Comparison of ENCODE assay signal across 27 mouse cellular contexts in the genomic region with DNA sequence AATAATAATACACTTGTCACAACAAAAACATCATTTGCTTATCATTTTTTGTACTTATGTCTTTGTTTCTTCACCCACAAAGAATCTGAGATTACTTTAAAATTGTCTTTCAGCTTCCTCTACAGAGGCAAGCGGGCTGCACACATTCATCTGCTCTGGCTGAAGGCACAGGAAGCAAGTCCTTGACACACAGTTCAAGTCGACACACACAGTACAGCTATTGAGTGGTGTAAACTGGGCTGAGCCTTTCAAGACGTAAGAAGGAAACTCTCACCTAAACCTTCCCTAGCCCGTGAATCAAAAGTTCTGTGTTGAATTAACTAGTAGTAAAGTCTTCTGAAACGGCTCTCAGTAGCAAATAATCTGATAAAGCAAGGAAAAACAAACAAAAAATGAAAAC.
A peak's percentile ranks its signal among the peaks of the same experiment; 100 is the strongest.
DNase-seq lines count a peak whose midpoint lies in the region; ATAC-seq and TF ChIP-seq lines count a peak whose summit lies in the region.
"Had no signal": no experiment of that assay in that cellular context is flagged by ENCODE, and none has a peak within 500 bp of the region (broad histone marks: within the 10 kb centered on the region; RNA-seq: fewer than 3 reads in every experiment).

No protein-coding gene starts in this region.

- peak; percentile 20 for DNase-seq in limb, embryonic 11.5 days (ENCODE audit: low spot score)
- DNase-seq in limb, embryonic 10.5 days (ENCODE audit: low spot score), result no peak
- no peak for DNase-seq in lung, postnatal 14 days
- no peak for DNase-seq in testis, postnatal 14 days (ENCODE audit: low spot score)
- DNase-seq: adrenal gland, postnatal 10 days; adrenal gland, postnatal 36 days; B cell, adult 2 months; cerebellum, adult 18-20 months; cerebellum, adult 9-10 months; cerebellum, postnatal 14 days; gastrocnemius, postnatal 25 days; heart, postnatal 10 days; heart, postnatal 36 days had no signal

- H3K27me3 ChIP-seq in limb, embryonic 11.5 days (ENCODE audit: control insufficient read depth, insufficient read depth, low read length), result no peaks in the 10 kb centered on the region
- H3K27me3 ChIP-seq in limb, embryonic 10.5 days (ENCODE audit: low read depth, poor library complexity, severe bottlenecking), result no peaks in the 10 kb centered on the region
- H3K27me3 ChIP-seq in lung, embryonic 16.5 days (ENCODE audit: control insufficient read depth, insufficient read depth, low read depth, low read length), result no peaks in the 10 kb centered on the region
- H3K27me3 ChIP-seq in testis, adult 2 months (ENCODE audit: control insufficient read depth, insufficient read depth, low read length), result no peaks in the 10 kb centered on the region
- H3K27me3 ChIP-seq: CH12.LX; embryonic facial prominence, embryonic 13.5 days; forebrain, embryonic 15.5 days; heart, embryonic 12.5 days; heart, embryonic 15.5 days had no signal

- H3K4me3 ChIP-seq in limb, embryonic 11.5 days (ENCODE audit: low read depth, low read length), result no peak overlapping the region
- no peak overlapping the region for H3K4me3 ChIP-seq in limb, embryonic 10.5 days
- peak overlapping the region; percentile 21; the same call in 1 of the 2 replicates for H3K4me3 ChIP-seq in lung, embryonic 16.5 days (ENCODE audit: low read length)
- H3K4me3 ChIP-seq in testis, adult 2 months (ENCODE audit: control insufficient read depth, low read depth, low read length), result no peak overlapping the region
- H3K4me3 ChIP-seq: embryonic facial prominence, embryonic 10.5 days; embryonic facial prominence, embryonic 13.5 days; erythroblast, embryonic 14.5 days; forebrain, embryonic 12.5 days; forebrain, embryonic 15.5 days; heart, embryonic 12.5 days; heart, embryonic 15.5 days had no signal

- no peaks in the 10 kb centered on the region for H3K9me3 ChIP-seq in limb, embryonic 11.5 days (ENCODE audit: control insufficient read depth, low read length)
- H3K9me3 ChIP-seq in limb, embryonic 10.5 days (replicated peaks), result no peaks in the 10 kb centered on the region
- no peaks in the 10 kb centered on the region for H3K9me3 ChIP-seq in lung, embryonic 16.5 days (ENCODE audit: control insufficient read depth, low read length)
- H3K9me3 ChIP-seq: embryonic facial prominence, embryonic 10.5 days; embryonic facial prominence, embryonic 13.5 days; forebrain, embryonic 12.5 days; forebrain, embryonic 15.5 days; heart, embryonic 12.5 days; heart, embryonic 15.5 days had no signal

- no peak for TF ChIP-seq CTCF in testis, adult 2 months (IDR thresholded peaks at IDR 0.05; ENCODE audit: control insufficient read depth, insufficient read depth, insufficient replicate concordance, low read depth, low read length)

- H3K4me2 ChIP-seq in limb, embryonic 11.5 days (ENCODE audit: low read depth, severe bottlenecking), result no peak overlapping the region
- H3K4me2 ChIP-seq in lung, embryonic 16.5 days (ENCODE audit: low read depth, low read length), result peak overlapping the region; percentile 30
- H3K4me2 ChIP-seq: embryonic facial prominence, embryonic 13.5 days; forebrain, embryonic 12.5 days; forebrain, embryonic 15.5 days; heart, embryonic 12.5 days; heart, embryonic 15.5 days; hindbrain, embryonic 14.5 days had no signal

- WGBS in limb, embryonic 11.5 days, result 36% methylated on average over 5 of the region's 5 CpGs
- WGBS in limb, embryonic 10.5 days, result 49% methylated on average over 5 of the region's 5 CpGs
- 22% methylated on average over 5 of the region's 5 CpGs for WGBS in lung, embryonic 16.5 days

- peaks cover 2% of the 10 kb centered on the region; the same call in 1 of the 2 replicates for H3K4me1 ChIP-seq in limb, embryonic 11.5 days (ENCODE audit: control insufficient read depth, insufficient read depth, low read length)
- H3K4me1 ChIP-seq in limb, embryonic 10.5 days, result peaks cover 44% of the 10 kb centered on the region
- 0 out of 2 replicates have a peak, but pooled peaks cover 2% of the 10 kb centered on the region for H3K4me1 ChIP-seq in lung, embryonic 16.5 days (replicated peaks; ENCODE audit: control insufficient read depth, insufficient read depth, low read length)
- no peaks in the 10 kb centered on the region for H3K4me1 ChIP-seq in testis, adult 2 months (ENCODE audit: control insufficient read depth, insufficient read depth, low read length)
- H3K4me1 ChIP-seq: heart, embryonic 15.5 days had no signal

- H3K36me3 ChIP-seq in limb, embryonic 11.5 days (ENCODE audit: control insufficient read depth, insufficient read depth, low read length), result no peaks in the 10 kb centered on the region
- no peaks in the 10 kb centered on the region for H3K36me3 ChIP-seq in limb, embryonic 10.5 days
- no peaks in the 10 kb centered on the region for H3K36me3 ChIP-seq in lung, embryonic 16.5 days (ENCODE audit: control insufficient read depth, insufficient read depth, low read length)
- H3K36me3 ChIP-seq in testis, adult 2 months (ENCODE audit: control insufficient read depth, insufficient read depth, low read length), result no peaks in the 10 kb centered on the region
- H3K36me3 ChIP-seq: embryonic facial prominence, embryonic 10.5 days; embryonic facial prominence, embryonic 13.5 days; forebrain, embryonic 12.5 days; forebrain, embryonic 15.5 days; G1E; heart, embryonic 12.5 days; heart, embryonic 15.5 days had no signal

- TF ChIP-seq POLR2A in testis, adult 2 months (IDR thresholded peaks at IDR 0.05; ENCODE audit: control insufficient read depth, low read depth, low read length), result no peak

- no peak overlapping the region for H3K9ac ChIP-seq in limb, embryonic 11.5 days (ENCODE audit: low read length)
- no peak overlapping the region for H3K9ac ChIP-seq in lung, embryonic 16.5 days (ENCODE audit: low read length)
- H3K9ac ChIP-seq: embryonic facial prominence, embryonic 13.5 days; forebrain, embryonic 12.5 days; forebrain, embryonic 15.5 days; heart, embryonic 12.5 days; heart, embryonic 15.5 days; hindbrain, embryonic 14.5 days had no signal

- ATAC-seq in limb, embryonic 11.5 days (ENCODE audit: insufficient number of reproducible peaks, low FRiP score, low TSS enrichment, low read depth), result no peak
- ATAC-seq in lung, embryonic 16.5 days (ENCODE audit: low read depth), result peak; percentile 79
- ATAC-seq: forebrain, embryonic 15.5 days; hindbrain, postnatal 0 days; Patski had no signal

- no peak overlapping the region for H3K27ac ChIP-seq in limb, embryonic 11.5 days (replicated peaks; ENCODE audit: low read depth, low read length)
- no peak overlapping the region for H3K27ac ChIP-seq in limb, embryonic 10.5 days
- H3K27ac ChIP-seq in lung, embryonic 16.5 days (ENCODE audit: low read length), result peak overlapping the region; percentile 44; the same call in 1 of the 2 replicates
- H3K27ac ChIP-seq in testis, adult 2 months (ENCODE audit: control insufficient read depth, insufficient read depth, low read depth, low read length), result peak overlapping the region; percentile 25; the same call in 1 of the 2 replicates
- H3K27ac ChIP-seq: embryonic facial prominence, embryonic 13.5 days; forebrain, embryonic 12.5 days; forebrain, embryonic 15.5 days; heart, embryonic 15.5 days; hindbrain, embryonic 14.5 days; hindbrain, postnatal 0 days had no signal

Comparison
In these comparisons a context has a peak if more than half of its experiments do, and no peak if none do; other contexts are left out.
1. H3K27ac ChIP-seq: peak in lung, embryonic 16.5 days (single experiment) and testis, adult 2 months (single experiment); none in limb, embryonic 11.5 days (single experiment) and limb, embryonic 10.5 days (single experiment).